Mouse (Mus musculus) central nervous system, embryonic 18 days (tissue): ENCODE measurements around the gene Tmem26. TPM values are rescaled to one million over a fixed set of nuclear protein-coding genes. Genes with fewer than 3 reads are reported as not detected.

ENCODE experiments used
- polyA plus RNA-seq: library from polyadenylated mRNA; depleted of rRNA; stranded (reverse); fragments of >200 nt; gene quantifications from 2 replicates; pipeline ENCODE4 v1.2.3, GENCODE M21; 2012; rRNA removed

Gene Tmem26
- polyA plus RNA-seq = 2.1 and 2.6 TPM in 2 replicates

GRCm38 (mm10) chr10:68723568-68724360 is at the start of gene Tmem26:
Gene Tmem26 (plus strand): TSS chr10:68723646.

Other genes starting within 250 kb of the Tmem26 start
- 0.69 and 1.1 TPM in 2 replicates for gene Cabcoco1, start 181.8 kb upstream of the Tmem26 start, polyA plus RNA-seq